Mouse (Mus musculus): ENCODE measurements at regions not wholly inside any gene's neighbourhood (a gene's known extent, or its start where the extent isn't known, plus 50 kb on each side); places are given as distances from the start of the nearest gene placed in this dataset.

DNA sequence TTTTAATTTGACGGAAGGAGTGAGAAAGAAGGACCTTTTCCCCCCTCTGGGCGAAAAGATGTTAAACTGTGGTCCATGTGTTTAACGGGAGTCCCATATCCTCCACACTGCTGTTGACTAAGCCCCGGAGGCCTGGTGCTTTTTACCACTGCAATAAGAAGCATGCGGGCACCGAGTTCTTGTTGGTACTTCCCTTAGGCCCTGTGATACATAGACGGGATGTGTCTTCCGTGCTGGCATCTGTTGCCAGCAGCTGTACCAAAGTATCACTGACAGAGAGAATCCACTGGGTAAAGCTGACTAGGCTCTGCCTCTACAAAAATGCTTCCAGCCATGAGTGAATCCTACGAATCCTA lies 232.9 kb downstream of the Zfp36l1 start:
- no peak for DNase-seq (ENCODE audit: low read depth)

- DNase-seq (ENCODE audit: low read depth) = no peak
Observed at GRCm38 (mm10) chr12:79879093-79879917, 233.5 kb downstream of the Zfp36l1 start.

GRCm38 (mm10) chr12:79878766-79879092 lies 234.1 kb downstream of the Zfp36l1 start:
- DNase-seq (ENCODE audit: low read depth) = no peak

- no peak for DNase-seq (ENCODE audit: low read depth)
Observed at GRCm38 (mm10) chr12:79878163-79878562, 234.7 kb downstream of the Zfp36l1 start.

DNA sequence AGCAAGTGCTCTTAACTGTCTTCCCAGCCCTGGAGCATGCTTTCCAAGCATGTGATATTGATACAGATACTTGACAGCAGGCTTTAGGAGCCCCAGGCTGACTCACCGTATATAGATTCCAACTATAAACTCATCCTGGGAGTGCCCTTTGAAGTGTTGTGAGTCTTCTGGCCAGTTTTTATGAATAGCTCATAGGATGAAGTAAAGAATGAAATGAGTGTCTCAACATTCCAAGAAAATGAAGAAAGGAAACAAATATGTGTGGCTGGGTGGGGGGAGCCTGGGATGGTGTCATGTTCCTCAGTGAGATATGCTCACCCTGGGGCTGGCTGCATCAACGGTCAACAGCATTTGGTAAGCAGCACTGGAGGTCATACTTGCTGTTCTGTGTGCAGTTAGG lies 238.5 kb downstream of the Zfp36l1 start:
- DNase-seq (ENCODE audit: low read depth) = no peak

DNA sequence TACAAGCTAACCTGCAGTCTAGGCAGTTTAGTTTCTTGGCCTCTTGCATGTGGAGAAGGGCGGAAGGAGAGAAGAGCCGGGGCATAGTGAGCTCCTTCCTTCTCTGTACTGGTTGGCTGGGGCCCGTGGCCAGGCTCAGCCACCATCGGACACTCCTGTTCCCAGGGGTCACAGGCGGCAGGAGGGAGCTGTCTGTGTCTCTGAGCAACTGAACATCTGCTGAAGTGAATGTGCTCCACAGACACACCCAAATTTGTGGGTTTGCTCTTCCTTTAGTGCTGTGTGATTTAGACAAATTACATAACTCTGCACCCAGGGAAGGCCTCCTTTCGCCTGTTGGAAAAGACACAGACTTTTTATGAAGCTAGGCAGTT lies 247.6 kb downstream of the Zfp36l1 start:
- no peak for DNase-seq (ENCODE audit: low read depth)

- no peak for DNase-seq (ENCODE audit: low read depth)
Observed at GRCm38 (mm10) chr12:79864346-79865178, 248.3 kb downstream of the Zfp36l1 start.

All from naive thymus-derived CD4-positive, alpha-beta T cell, adult 2 months (primary cell).